In the genomic region with DNA sequence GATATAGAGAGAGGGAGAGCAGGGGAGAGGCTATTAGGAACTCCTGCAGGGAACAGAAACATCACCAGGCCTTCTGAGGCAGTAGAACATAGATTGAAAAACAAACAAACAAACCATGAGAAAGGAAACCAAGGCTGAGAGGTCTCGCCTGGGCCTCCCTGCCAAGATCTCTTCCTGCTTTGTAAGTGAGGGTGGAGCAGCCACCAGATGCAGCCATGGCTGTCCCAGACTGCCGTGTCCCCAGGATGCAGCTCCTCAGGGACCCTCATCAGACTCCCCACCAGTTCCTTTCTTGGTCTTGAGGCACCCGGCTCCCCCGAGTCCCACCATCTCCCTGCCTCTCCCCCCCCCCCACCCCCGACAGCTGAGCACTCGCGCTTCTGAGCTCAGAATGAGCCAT, we compare ENCODE assay signal across 17 mouse cellular contexts.
DNase-seq lines count a peak whose midpoint lies in the region; ATAC-seq lines count a peak whose summit lies in the region.
"Had no signal": no experiment of that assay in that cellular context is flagged by ENCODE, and none has a peak within 500 bp of the region (broad histone marks: within the 10 kb centered on the region; RNA-seq: fewer than 3 reads in every experiment).

No protein-coding gene starts in this region.

- H3K9me3 ChIP-seq in forebrain, embryonic 14.5 days (replicated peaks; ENCODE audit: control insufficient read depth, low read length) = no peaks in the 10 kb centered on the region
- no peaks in the 10 kb centered on the region for H3K9me3 ChIP-seq in forebrain, embryonic 16.5 days (ENCODE audit: control insufficient read depth, low read length)
- no peaks in the 10 kb centered on the region for H3K9me3 ChIP-seq in hindbrain, embryonic 14.5 days (ENCODE audit: control insufficient read depth, low read length)
- no peaks in the 10 kb centered on the region for H3K9me3 ChIP-seq in hindbrain, embryonic 11.5 days (ENCODE audit: control insufficient read depth, low read length)
- H3K9me3 ChIP-seq in midbrain, embryonic 14.5 days (ENCODE audit: control insufficient read depth, low read length) = no peaks in the 10 kb centered on the region
- no peaks in the 10 kb centered on the region for H3K9me3 ChIP-seq in midbrain, embryonic 11.5 days (ENCODE audit: control insufficient read depth, low read length)
- H3K9me3 ChIP-seq: limb, embryonic 15.5 days had no signal

- 62% methylated on average over 7 of the region's 7 CpGs for WGBS in forebrain, embryonic 14.5 days
- WGBS in forebrain, embryonic 16.5 days = 66% methylated on average over 7 of the region's 7 CpGs
- WGBS in hindbrain, embryonic 14.5 days = 46% methylated on average over 6 of the region's 7 CpGs
- WGBS in hindbrain, embryonic 11.5 days = 66% methylated on average over 7 of the region's 7 CpGs
- 57% methylated on average over 7 of the region's 7 CpGs for WGBS in midbrain, embryonic 14.5 days
- WGBS in midbrain, embryonic 11.5 days = 62% methylated on average over 7 of the region's 7 CpGs

- H3K36me3 ChIP-seq in forebrain, embryonic 14.5 days (ENCODE audit: control insufficient read depth, insufficient read depth, low read length) = peaks cover 7% of the 10 kb centered on the region; the same call in 1 of the 2 replicates
- no peaks in the 10 kb centered on the region for H3K36me3 ChIP-seq in forebrain, embryonic 16.5 days (ENCODE audit: control insufficient read depth, insufficient read depth)
- H3K36me3 ChIP-seq in hindbrain, embryonic 14.5 days (replicated peaks; ENCODE audit: control insufficient read depth, insufficient read depth) = no peaks in the 10 kb centered on the region
- H3K36me3 ChIP-seq in hindbrain, embryonic 11.5 days (ENCODE audit: control insufficient read depth, insufficient read depth, low read length) = no peaks in the 10 kb centered on the region
- no peaks in the 10 kb centered on the region for H3K36me3 ChIP-seq in midbrain, embryonic 14.5 days (ENCODE audit: control insufficient read depth, insufficient read depth, low read length)
- H3K36me3 ChIP-seq in midbrain, embryonic 11.5 days (ENCODE audit: control insufficient read depth, insufficient read depth, low read length) = no peaks in the 10 kb centered on the region

- peaks cover 12% of the 10 kb centered on the region; the same call in 1 of the 2 replicates for H3K4me1 ChIP-seq in forebrain, embryonic 14.5 days (ENCODE audit: control insufficient read depth, insufficient read depth, low read length)
- H3K4me1 ChIP-seq in forebrain, embryonic 16.5 days (replicated peaks; ENCODE audit: control insufficient read depth, insufficient read depth, low read length) = peaks cover 25% of the 10 kb centered on the region
- peaks cover 19% of the 10 kb centered on the region for H3K4me1 ChIP-seq in hindbrain, embryonic 14.5 days (replicated peaks; ENCODE audit: control insufficient read depth, insufficient read depth, low read length)
- H3K4me1 ChIP-seq in hindbrain, embryonic 11.5 days (replicated peaks; ENCODE audit: control insufficient read depth, insufficient read depth, low read length) = no peaks in the 10 kb centered on the region
- H3K4me1 ChIP-seq in midbrain, embryonic 14.5 days (ENCODE audit: control insufficient read depth, insufficient read depth, low read length) = 0 out of 2 replicates have a peak, but pooled peaks cover 2% of the 10 kb centered on the region
- H3K4me1 ChIP-seq in midbrain, embryonic 11.5 days (ENCODE audit: control insufficient read depth, insufficient read depth, low read length) = no peaks in the 10 kb centered on the region

- no peak for DNase-seq in forebrain, embryonic 14.5 days (ENCODE audit: low spot score)
- DNase-seq in hindbrain, embryonic 14.5 days (ENCODE audit: low spot score) = no peak
- no peak for DNase-seq in hindbrain, embryonic 11.5 days (ENCODE audit: low spot score)
- no peak for DNase-seq in midbrain, embryonic 14.5 days
- no peak for DNase-seq in midbrain, embryonic 11.5 days (ENCODE audit: low spot score, missing footprints)
- DNase-seq in urinary bladder, postnatal 4 days (ENCODE audit: low spot score in 2 of 2) = no peak
- DNase-seq in urinary bladder, postnatal 36 days (ENCODE audit: low spot score in 2 of 2) = no peak
- DNase-seq: adrenal gland, postnatal 25 days; cerebellum, postnatal 10 days; heart, postnatal 10 days; kidney, adult 11 months; liver, postnatal 0 days; lung, postnatal 4 days; right cerebral cortex, adult 18-20 months; thymus, adult 2 months had no signal

- H3K4me3 ChIP-seq in forebrain, embryonic 14.5 days (ENCODE audit: low read depth, low read length) = no peak overlapping the region
- no peak overlapping the region for H3K4me3 ChIP-seq in forebrain, embryonic 16.5 days (replicated peaks; ENCODE audit: low read length)
- no peak overlapping the region for H3K4me3 ChIP-seq in hindbrain, embryonic 14.5 days (replicated peaks; ENCODE audit: low read length)
- no peak overlapping the region for H3K4me3 ChIP-seq in hindbrain, embryonic 11.5 days (ENCODE audit: low read depth, low read length)
- H3K4me3 ChIP-seq in midbrain, embryonic 14.5 days (replicated peaks; ENCODE audit: low read depth, low read length) = no peak overlapping the region
- H3K4me3 ChIP-seq in midbrain, embryonic 11.5 days (ENCODE audit: low read depth, low read length) = no peak overlapping the region
- H3K4me3 ChIP-seq: limb, embryonic 15.5 days had no signal

- no peak for ATAC-seq in forebrain, embryonic 14.5 days
- no peak for ATAC-seq in forebrain, embryonic 16.5 days
- ATAC-seq in hindbrain, embryonic 14.5 days (ENCODE audit: low FRiP score) = no peak
- no peak for ATAC-seq in hindbrain, embryonic 11.5 days (ENCODE audit: low FRiP score)
- no peak for ATAC-seq in midbrain, embryonic 14.5 days (ENCODE audit: low FRiP score, low TSS enrichment)
- no peak for ATAC-seq in midbrain, embryonic 11.5 days (ENCODE audit: low FRiP score)
- ATAC-seq: liver, postnatal 0 days had no signal

- no peak overlapping the region for H3K4me2 ChIP-seq in forebrain, embryonic 14.5 days (ENCODE audit: low read length)
- H3K4me2 ChIP-seq in forebrain, embryonic 16.5 days (ENCODE audit: low read length) = no peak overlapping the region
- H3K4me2 ChIP-seq in hindbrain, embryonic 14.5 days (replicated peaks) = no peak overlapping the region
- H3K4me2 ChIP-seq in hindbrain, embryonic 11.5 days (replicated peaks; ENCODE audit: low read depth, low read length) = no peak overlapping the region
- H3K4me2 ChIP-seq in midbrain, embryonic 14.5 days (ENCODE audit: low read length) = no peak overlapping the region
- no peak overlapping the region for H3K4me2 ChIP-seq in midbrain, embryonic 11.5 days
- H3K4me2 ChIP-seq: limb, embryonic 15.5 days had no signal

- H3K27me3 ChIP-seq in forebrain, embryonic 14.5 days (replicated peaks; ENCODE audit: control insufficient read depth, insufficient read depth, low read length) = no peaks in the 10 kb centered on the region
- no peaks in the 10 kb centered on the region for H3K27me3 ChIP-seq in forebrain, embryonic 16.5 days (replicated peaks; ENCODE audit: control insufficient read depth, insufficient read depth, low read length)
- H3K27me3 ChIP-seq in hindbrain, embryonic 14.5 days (ENCODE audit: control insufficient read depth, insufficient read depth, low read length) = no peaks in the 10 kb centered on the region
- H3K27me3 ChIP-seq in hindbrain, embryonic 11.5 days (ENCODE audit: control insufficient read depth, insufficient read depth, low read length) = no peaks in the 10 kb centered on the region
- H3K27me3 ChIP-seq in midbrain, embryonic 14.5 days (ENCODE audit: control insufficient read depth, insufficient read depth, low read length) = no peaks in the 10 kb centered on the region
- H3K27me3 ChIP-seq in midbrain, embryonic 11.5 days (ENCODE audit: control insufficient read depth, insufficient read depth, low read length) = no peaks in the 10 kb centered on the region
- H3K27me3 ChIP-seq: limb, embryonic 15.5 days had no signal

- no peak overlapping the region for H3K9ac ChIP-seq in forebrain, embryonic 14.5 days (ENCODE audit: low read length)
- no peak overlapping the region for H3K9ac ChIP-seq in forebrain, embryonic 16.5 days (replicated peaks; ENCODE audit: low read depth, low read length)
- H3K9ac ChIP-seq in hindbrain, embryonic 14.5 days = no peak overlapping the region
- no peak overlapping the region for H3K9ac ChIP-seq in hindbrain, embryonic 11.5 days (ENCODE audit: low read depth, low read length)
- H3K9ac ChIP-seq in midbrain, embryonic 14.5 days (replicated peaks; ENCODE audit: low read length) = no peak overlapping the region
- no peak overlapping the region for H3K9ac ChIP-seq in midbrain, embryonic 11.5 days (ENCODE audit: low read length)
- H3K9ac ChIP-seq: limb, embryonic 15.5 days; liver, postnatal 0 days had no signal

- 0 out of 2 replicates have a peak overlapping the region, but pooled peaks have one; percentile 14 for H3K27ac ChIP-seq in forebrain, embryonic 14.5 days (ENCODE audit: low read depth, low read length)
- H3K27ac ChIP-seq in forebrain, embryonic 16.5 days (ENCODE audit: low read length) = no peak overlapping the region
- peak overlapping the region; percentile 56; the same call in 1 of the 2 replicates for H3K27ac ChIP-seq in hindbrain, embryonic 14.5 days
- no peak overlapping the region for H3K27ac ChIP-seq in hindbrain, embryonic 11.5 days (ENCODE audit: low read depth, low read length)
- H3K27ac ChIP-seq in midbrain, embryonic 14.5 days (replicated peaks; ENCODE audit: low read depth, low read length) = peak overlapping the region; percentile 52
- no peak overlapping the region for H3K27ac ChIP-seq in midbrain, embryonic 11.5 days (ENCODE audit: low read depth, low read length)
- H3K27ac ChIP-seq: limb, embryonic 15.5 days had no signal

Comparison
In these comparisons a context has a peak if more than half of its experiments do, and no peak if none do; other contexts are left out.
1. H3K27ac ChIP-seq: peak in forebrain, embryonic 14.5 days (single experiment), hindbrain, embryonic 14.5 days (single experiment) and midbrain, embryonic 14.5 days (single experiment); none in forebrain, embryonic 16.5 days (single experiment), hindbrain, embryonic 11.5 days (single experiment) and midbrain, embryonic 11.5 days (single experiment).